Mouse (Mus musculus) ES-E14 (cell line): ENCODE data around the gene Gm11733.

Source experiments
- CHD2 ChIP-seq: IDR thresholded peaks from 2 replicates; pipeline ENCODE4 v1.6.1; 2014; ENCODE audit warnings: mild to moderate bottlenecking, low read depth, low read length, inconsistent platforms
- HCFC1 ChIP-seq: IDR thresholded peaks from 2 replicates; pipeline ENCODE4 v1.6.1; 2012; ENCODE audit warnings: low read length, inconsistent platforms, borderline replicate concordance; ENCODE audit not compliant: insufficient read depth
- MAFK ChIP-seq: IDR thresholded peaks from 2 replicates; pipeline ENCODE4 v1.6.1; 2014; ENCODE audit warnings: mild to moderate bottlenecking, low read depth, low read length, inconsistent platforms; ENCODE audit not compliant: insufficient read depth

DNA sequence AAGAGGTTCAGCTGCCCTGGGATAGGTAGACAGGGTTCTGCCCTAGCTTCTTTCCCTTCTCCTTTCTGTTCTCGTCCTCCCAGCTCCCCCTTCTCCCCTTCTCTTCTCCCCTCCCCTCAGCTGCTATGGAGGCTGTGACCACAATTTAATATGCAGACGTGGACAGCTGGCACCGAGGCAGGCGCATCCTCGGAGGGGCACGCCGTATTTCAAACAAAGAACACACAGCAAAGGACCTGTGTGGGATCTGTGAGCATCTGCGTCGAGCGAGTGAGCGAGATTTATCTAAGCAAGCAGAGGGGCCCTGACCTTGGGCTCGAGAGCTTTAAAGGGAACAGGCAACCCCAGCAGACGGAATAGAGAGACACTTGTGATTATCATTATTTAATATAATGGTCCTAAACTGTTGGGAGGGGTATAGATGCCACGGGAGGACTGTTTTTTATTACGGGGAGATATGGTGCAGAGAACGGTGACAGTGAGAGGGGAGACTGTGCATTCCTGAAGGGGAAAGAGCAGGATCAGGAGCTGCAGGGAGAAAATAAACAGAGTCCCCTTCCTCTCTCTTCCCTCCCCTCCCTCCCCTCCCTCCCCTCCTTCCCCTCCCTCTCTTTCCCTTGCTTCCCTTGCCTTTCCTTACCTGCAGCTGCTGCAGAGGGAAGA is 21.8 kb upstream of the Gm11733 start:
- no peak for TF ChIP-seq MAFK
- no peak for TF ChIP-seq HCFC1
- TF ChIP-seq CHD2 = no peak
